Mouse (Mus musculus): Measurements from ENCODE around the gene Metap1d.

Metap1d gene

GRCm38 (mm10) chr2:71475760-71476159 lies 22.7 kb downstream of the Metap1d start:
- no peak for DNase-seq

DNA sequence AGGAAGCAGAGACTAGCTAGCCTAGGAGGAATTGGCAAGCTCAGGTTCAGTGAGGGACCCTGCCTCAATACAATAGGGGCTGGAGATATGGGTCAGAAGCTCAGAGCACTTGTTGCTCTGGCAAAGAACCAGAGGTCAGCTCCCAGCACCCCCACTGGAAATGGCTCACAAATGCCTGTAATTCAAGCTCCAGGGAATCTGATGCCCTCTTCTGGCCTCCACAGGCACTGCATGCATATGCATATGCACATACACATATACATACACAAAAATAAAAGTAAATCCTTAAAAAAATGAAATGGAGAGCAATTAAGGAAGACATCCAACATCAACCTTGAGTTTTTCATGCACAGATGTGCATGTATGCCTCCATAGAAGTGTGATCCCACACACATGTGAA lies 24.7 kb downstream of the Metap1d start:
- no peak for DNase-seq

DNA sequence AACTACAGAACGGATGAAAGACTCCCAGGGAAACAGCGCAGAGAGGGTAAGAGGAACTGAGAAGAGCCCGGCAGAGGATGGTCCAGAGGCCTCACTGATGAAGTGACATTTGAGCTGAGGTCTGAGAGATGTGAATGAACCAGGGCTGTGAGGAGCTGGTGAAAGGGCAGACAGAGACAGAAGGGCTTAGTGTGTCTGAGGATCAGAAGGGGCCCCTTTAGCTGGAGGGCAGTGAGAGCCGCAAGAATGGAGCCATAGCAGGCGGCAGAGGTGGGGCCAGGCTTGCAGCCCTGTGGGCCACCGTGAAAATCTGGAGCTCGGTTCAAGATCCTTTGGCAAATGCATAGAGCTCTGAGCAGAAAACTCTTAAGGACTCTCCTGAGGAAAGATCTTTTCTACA lies 26.8 kb downstream of the Metap1d start:
- no peak for DNase-seq

GRCm38 (mm10) chr2:71481825-71482224 lies 28.7 kb downstream of the Metap1d start:
- no peak for DNase-seq

DNA sequence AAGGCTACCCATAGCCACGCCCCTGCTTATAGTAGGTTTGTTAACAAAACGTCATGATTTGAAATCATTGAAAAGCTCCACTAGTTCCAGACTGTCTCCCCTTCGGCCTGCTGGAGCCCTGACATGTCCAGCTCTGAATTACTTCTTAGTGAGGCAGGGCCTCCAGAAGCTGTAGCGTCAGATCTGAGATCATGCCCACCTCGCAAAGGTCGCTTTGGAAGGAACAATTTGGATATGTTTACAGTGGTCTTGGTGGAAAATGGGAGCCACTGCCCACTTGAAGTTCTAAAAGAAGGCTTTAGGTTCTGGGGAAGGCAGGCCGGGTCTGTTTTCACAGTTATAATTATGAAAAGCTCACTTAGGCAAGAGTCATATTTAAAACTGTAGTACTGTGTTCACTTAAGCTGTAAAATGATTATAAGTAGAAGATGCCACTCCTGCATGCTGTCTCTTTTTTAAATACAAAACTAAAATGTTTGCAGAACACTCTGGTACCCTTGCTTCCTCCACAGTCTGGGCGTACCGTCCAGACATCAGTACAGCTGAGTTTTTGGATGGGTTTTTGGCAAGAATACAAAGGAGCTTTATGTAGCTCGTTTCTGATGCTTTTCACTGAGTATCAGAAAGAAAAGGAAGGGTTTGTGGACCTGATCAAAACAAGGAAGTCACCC lies 30.1 kb downstream of the Metap1d start:
- no peak for DNase-seq

GRCm38 (mm10) chr2:71483717-71484066 lies 30.6 kb downstream of the Metap1d start:
- DNase-seq, result no peak

DNA sequence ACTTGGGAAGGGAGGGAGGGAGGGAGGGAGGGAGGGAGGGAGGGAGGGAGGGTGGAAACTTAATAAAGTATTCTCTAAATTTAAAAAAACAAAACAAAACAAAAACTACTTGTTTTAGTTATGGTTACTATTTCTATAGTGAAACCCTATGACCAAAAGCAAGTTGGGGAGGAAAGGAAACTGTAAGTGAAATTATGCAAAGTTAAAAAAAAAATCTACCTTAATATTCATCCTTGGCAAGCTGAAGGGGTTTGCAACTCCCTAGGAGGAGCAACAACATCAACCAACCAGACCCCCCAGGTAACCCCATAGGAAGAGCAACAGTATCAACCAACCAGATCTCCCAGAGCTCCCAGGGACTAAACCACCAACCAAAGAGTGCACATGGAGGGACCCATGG lies 38.2 kb downstream of the Metap1d start:
- DNase-seq, result no peak

- DNase-seq, result no peak
These were observed 40.1 kb downstream of the Metap1d start for GRCm38 (mm10) chr2:71493161-71493683.

DNA sequence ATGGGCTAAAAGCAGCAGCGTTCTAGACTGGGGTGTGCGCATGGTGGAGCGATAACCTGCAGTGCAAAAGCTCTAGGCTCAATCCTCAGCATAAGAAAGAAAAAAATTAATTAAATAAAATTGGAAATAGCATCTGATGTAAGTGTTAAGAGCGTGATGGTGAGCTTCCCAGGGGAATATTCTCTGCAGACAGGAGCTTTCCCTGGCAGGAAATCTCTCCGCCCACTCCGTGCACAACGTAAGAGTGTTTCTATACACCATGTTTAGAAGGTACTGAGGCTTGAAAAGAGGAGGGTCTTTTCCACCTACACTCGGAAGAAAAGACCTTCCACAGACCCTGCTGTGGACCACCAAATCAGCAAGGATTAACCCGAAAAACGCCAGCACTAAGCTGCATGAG lies 41.4 kb downstream of the Metap1d start:
- no peak for DNase-seq

DNA sequence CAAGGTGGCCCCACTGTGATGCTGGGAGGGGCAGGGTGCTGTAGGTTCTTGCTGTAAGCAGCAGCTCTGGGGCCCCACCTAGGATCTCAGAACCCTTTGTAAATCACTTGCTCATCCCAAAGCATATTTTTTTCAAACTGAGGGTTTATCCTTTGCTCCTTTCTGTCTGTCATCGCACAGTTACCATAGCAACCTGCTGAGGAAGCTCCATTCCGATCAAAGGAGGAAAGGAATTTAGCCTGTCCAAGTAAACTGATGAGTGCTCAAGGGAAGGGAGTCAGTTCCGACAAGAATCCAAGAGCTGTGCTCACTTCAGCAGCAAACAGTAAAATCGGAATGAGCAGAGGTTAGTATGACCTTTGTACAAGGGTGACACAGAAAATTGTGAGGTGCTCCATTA lies 41.9 kb downstream of the Metap1d start:
- DNase-seq, result no peak

DNA sequence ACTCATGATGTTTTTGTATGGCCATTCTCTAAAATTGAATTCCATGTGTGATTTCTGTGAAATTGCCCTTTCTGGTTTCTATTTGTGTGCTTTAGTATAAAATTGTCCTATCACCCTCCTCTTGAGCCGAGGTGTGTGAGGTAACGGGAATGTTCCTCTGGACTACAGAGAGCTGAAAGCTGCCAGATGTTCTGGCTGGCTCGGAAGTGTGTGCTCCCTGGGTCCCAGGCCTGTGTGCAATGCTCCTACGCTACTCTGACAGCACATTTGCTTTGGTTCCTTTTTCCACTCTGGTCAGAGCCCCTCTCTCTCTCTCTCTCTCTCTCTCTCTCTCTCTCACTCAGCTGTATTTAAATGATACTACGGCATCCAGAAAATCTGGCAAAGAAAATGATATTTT lies 44.1 kb downstream of the Metap1d start:
- DNase-seq, result no peak

- DNase-seq, result no peak
These were observed 46.5 kb downstream of the Metap1d start for GRCm38 (mm10) chr2:71499276-71500230.

GRCm38 (mm10) chr2:71504852-71505251 lies 51.8 kb downstream of the Metap1d start:
- no peak for DNase-seq

GRCm38 (mm10) chr2:71511209-71511608 lies 58.1 kb downstream of the Metap1d start:
- no peak for DNase-seq

GRCm38 (mm10) chr2:71512326-71512725 lies 59.2 kb downstream of the Metap1d start:
- DNase-seq, result no peak

- no peak for DNase-seq
These were observed 63.9 kb downstream of the Metap1d start for GRCm38 (mm10) chr2:71516995-71517394.

GRCm38 (mm10) chr2:71517466-71518099 lies 64.5 kb downstream of the Metap1d start:
- DNase-seq, result no peak

DNA sequence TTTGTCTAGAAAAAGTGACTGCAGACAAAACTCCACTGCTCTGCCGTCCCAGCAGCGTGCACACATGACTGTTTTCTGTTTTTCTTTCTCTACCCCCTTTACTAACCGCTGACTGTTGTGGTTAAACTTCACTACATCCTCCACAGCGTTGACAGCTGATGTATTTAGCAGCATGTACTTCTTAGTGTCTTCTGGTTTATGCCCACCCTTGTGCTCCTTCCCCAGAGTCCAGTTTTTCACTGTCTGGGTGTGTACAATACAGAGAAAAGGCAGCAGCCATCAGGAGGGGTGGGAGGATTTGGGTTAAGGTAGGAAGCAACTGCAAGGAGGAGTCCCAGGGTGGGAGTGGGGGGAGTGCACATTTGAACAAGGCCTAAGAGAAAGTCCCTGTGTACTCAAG lies 69.8 kb downstream of the Metap1d start:
- peak; percentile 63 for DNase-seq

DNA sequence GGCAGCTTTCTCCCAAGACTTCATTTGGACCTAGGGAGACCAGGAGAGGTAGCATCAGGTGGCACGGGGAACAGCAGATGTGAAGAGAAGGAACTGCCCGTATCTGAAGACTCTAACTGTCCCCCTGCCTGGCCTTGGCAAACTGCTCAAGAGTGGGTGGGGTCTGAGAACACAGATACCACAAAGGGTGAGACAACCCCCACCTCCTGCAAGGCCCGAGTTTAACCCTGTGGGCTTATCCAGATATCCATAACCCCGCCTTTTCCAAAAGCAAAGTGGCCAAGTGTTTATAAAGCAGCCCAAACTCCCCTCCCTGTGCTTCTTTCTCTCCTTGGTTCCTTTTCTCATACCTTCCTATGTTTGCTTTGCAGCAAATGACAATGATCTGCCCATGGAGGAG lies 70.4 kb downstream of the Metap1d start:
- DNase-seq, result no peak

GRCm38 (mm10) chr2:71524763-71525162 lies 71.7 kb downstream of the Metap1d start:
- DNase-seq, result no peak

DNA sequence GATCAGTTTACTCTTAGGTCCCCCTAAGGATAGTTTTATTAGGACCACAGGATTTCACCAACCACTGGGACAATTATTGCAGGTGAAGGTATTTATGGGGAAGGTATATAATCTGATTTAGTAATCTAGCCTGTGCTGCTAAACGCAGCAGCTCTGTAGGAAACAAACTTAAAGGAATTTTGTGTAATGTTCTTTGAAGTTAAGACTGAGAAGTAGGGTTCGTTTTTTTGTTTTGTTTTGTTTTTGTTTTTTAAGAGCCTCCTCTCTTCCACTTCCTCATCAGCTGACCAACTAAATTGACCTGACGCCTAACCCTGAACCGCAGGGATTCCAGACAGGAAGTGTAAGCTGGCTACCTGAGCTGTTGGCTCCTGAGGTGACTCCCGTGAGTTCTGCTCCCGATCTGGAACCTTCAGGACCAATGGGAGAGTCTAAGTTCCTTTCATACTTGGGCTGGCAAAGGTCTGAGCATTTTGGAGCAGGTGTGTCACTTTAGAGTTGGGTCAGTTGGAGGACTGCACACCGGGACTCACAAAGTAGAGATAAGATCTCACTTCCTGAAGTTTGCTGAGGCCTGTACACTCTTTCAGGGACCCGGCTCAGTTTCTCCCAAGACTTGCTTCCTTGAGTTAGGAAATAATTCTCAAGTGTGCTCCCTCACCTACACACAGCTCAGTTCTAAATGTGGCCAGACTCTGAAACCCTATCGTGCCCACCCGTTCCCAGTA lies 73.7 kb downstream of the Metap1d start:
- DNase-seq, result no peak

DNA sequence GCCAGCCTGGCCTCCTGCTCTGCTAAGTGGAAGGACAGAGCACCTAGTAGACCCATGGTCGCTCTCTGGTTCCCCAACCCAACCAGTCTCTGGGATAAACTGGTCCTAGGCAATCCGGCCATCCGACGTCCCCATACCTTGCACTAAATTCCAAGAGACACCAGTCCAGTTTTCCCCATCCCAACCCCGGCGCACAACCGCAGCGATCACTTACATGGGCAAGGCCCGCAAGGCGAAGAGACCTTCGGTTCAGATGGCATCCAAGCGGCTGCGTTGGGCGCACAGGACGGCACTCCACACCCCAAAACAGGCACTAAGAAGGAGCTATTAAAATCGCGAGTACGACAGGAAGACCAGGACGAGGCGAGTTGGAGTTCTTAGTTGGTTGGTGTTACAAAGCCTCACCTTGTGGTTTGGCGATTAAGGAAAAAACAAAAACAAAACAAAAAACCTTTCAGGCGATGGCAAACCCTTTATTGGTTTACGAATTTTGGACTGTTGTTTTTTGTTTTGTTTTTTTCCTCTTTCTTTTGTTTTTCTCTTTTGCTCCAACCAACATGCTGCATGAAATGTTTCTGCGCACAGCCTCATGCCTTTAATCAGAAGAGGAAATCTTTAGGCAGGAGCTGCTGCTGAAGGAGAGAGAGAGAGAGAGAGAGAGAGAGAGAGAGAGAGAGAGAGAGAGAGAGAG lies 74.4 kb downstream of the Metap1d start:
- no peak for DNase-seq
